Mouse (Mus musculus) neural tube, embryonic 10.5 days (tissue): ENCODE results near the gene Stambpl1.
"Not testable (repeated sequence)": the region's sequence is repeated elsewhere in the genome, so short reads cannot be mapped to it uniquely, and the experiment has no call there.

ENCODE experiments used
- DNase-seq: peaks from one replicate; pipeline ENCODE4 v3.0.0-alpha.2; 2017; ENCODE audit warnings: low spot score; ENCODE audit errors: extremely low spot score

The Stambpl1 gene

GRCm38 (mm10) chr19:34198066-34198465 is 6.0 kb downstream of the Stambpl1 start:
- DNase-seq = no peak

DNA sequence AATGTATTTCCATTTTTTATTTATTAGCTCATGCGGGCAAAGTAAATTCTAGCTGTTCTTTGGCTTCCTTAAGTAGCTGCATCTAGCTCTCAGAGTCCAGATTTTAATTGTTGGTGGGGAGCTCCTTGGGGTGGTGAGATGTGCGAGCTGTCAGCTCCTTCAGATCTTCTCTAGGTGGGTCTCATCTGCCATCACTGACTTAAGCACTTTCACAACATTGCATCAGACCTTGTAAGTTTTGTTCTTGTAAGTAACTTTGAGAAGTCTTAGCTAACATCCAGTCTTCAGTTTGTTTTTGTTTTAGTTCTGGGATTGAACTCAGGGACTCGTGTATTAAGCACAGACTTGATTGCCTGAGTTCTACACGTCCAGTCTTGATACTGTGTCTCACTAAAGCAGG is 6.9 kb downstream of the Stambpl1 start:
- DNase-seq = no peak

DNA sequence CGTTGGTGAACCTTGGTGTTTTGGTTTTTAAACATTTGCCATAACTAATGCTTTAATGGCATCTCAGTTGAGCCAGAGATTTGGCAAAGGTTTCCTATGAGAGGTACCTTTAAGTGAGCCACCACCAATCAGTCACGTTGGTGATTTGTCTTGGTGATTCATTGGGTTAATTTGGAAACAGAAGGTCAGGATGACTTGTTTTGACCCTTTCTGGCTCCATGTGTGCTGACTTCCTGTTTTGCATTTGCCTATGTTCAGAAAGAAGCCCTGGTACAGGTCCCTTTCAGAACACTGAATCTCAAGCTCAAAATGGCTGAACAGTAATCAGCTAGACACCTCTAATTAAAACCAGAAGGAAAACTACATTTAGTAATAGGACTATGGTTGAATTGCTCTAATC is 7.5 kb downstream of the Stambpl1 start:
- DNase-seq = no peak

DNA sequence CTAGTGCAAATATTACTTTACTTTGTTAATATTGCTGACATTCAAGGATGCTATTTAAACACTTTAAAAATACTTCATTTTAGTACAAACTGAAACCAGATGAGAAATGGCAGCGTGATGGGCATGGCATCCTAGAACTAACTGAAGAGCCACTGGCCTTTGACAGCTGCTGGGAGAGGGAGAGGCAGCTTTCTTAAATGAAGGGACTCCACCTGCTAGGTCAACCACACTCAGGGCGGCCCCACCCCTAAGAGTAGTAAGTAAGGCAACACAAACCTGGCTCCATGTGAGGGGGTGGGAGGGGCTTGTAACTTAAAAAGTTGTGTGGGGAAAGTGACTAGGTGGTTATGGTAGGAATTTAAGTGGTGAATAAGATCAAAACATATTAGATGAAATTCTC is 10.6 kb downstream of the Stambpl1 start:
- DNase-seq = no peak

- not testable (repeated sequence) for DNase-seq
Observed at GRCm38 (mm10) chr19:34206128-34206527, 14.1 kb downstream of the Stambpl1 start.

DNA sequence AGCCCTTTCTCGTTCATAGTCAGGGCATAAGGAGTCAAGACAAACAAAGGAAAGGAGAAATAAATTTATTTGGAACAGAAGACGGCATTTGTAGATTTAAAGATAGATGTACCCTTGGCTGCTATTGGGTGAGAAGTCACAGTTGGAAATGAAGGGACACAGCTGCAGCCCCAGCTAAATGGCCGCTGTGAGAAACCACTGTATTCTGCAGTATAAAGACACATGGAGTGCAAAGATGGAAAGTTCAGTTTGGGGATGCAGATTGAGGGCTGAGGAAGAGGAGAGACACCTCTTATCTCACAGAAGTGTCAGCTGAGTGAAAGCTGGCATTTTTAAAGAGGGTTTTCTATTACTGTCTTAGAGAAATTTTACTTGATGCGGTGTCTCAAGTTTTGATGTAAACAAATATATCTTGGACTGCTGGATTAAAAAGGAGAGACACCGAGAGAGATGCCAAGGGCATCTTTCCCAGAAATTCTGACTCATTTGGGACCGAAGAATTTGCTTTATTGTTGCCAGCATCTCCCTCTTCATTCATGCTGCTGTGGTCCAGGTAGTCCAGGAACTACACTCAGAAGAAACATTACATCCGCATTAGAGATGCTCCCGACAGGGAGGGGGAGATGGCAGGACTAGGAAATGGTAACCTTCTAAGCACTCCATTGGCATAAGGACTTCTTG is 14.9 kb downstream of the Stambpl1 start:
- no peak for DNase-seq

DNA sequence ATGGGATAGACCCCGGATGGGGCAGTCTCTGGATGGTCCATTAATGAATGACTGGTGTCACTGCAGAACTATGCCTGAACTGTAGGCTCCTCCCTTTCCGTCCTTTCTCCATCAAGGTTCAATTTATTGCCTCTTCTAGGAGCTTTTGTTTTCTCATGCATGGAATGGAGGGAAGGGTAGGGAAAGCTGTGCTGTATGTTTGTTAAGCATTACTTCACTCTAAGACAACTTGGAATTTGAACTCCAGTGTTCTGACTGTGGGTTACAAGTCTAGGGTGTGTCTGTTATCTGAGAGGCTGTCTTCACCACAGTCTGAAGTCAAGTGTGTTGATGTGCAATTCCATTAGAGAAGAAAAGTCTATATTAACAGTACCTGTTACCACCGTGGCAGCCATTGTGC is 17.0 kb downstream of the Stambpl1 start:
- no peak for DNase-seq

DNA sequence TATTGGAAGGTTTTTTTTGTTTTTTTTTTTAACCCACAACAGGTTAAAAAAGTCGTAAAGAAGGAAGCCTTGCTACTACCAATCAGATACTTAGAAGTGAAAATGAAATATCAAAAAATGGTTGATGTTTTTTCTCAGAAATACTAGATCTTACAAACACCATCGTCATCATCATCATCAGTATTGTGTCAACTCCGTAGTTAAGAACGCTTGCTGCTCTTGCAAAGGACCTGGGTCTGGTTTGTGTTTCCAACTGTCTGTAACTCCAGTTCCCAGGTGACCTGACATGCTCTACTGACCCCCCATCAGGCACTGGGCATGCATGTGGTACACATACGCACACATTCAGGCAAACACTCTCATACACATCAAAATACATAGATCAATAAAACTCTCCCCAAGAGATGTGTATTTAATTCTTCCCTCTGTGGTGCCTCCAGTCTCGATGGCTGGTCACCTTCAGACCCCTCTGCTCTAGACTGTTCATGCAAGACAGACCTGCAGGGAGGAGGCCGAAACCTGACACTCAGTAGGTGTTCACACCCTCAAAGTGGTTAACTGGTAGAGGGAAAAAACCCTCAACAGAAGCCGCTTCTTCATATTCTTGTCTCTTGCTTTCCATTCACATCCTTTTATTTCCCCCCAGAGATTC is 18.0 kb downstream of the Stambpl1 start:
- DNase-seq = no peak

DNA sequence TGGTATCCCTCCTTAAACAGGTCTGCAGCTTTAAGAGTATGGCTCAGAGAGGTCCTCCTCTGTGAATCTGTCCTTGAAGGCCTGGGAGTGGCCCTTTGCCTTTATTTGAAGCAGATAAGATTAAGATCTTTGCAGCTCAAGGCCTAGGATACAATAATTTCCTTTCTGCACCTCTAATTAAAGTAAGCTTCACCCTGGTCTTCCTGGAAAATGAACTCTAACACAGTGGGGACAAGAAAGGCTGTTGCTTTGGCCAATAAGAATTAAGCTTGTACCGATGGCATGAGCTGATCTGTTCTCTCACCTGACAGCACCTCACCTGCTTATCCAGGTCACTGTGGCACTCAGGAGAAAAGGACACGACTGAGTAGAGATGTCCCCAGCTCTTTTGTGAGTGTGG is 18.8 kb downstream of the Stambpl1 start:
- no peak for DNase-seq

DNA sequence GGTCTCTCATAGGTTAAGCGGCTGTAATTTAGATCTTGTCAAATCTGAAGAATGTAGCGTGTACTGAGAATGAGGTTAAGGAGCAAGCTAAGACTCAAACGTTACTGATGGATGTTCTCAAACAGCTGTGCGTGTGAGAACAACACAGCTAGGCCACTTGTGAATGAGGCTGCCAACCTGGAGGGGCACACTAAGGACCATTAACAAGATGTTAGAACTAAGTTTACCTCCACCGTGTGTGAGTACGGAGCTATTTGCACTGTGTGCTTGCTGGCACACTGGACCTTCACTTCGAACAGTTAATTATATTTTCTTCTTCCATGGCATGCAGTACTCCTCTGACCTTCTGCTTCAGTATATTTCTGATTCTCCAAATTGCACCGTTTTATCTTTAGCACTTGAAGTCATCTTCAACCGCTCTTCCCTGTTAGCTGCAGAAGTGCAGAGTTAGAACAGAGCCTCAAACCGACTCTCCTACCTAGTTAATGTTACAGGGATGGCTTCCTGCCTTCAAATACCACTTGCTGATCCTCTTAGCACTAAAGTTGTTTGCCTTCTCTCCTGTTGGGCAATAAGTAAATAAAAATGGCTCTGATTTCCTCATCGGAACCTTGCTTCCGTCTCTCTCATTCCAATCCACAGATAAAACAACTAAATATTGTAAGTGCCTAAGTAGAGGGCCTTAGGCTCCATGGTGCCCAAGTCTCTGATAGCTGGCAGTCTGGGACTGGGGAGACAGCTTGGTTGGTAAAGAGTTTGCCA is 20.6 kb downstream of the Stambpl1 start:
- no peak for DNase-seq

GRCm38 (mm10) chr19:34213251-34213645 is 21.2 kb downstream of the Stambpl1 start:
- no peak for DNase-seq

- DNase-seq = no peak
Observed at GRCm38 (mm10) chr19:34214136-34214535, 22.1 kb downstream of the Stambpl1 start.

DNA sequence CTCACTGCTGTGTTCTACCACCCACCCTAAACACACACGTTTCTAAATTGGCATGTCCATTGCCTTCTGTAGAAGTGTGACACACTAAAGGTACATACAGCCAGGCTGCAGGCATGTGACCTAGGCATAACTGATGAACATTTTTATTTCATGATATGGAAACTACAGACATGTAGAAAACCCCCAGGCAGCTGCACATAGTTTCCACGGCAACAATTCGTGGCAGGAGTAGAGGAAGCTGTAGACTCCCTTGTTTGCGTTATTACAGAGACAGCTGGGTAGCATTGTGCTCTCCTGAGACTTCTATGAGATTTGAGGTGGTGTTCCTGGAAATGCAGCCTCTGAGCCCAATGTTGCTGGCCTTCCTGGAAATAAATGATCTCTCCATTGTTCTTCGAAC is 24.9 kb downstream of the Stambpl1 start:
- DNase-seq = no peak

DNA sequence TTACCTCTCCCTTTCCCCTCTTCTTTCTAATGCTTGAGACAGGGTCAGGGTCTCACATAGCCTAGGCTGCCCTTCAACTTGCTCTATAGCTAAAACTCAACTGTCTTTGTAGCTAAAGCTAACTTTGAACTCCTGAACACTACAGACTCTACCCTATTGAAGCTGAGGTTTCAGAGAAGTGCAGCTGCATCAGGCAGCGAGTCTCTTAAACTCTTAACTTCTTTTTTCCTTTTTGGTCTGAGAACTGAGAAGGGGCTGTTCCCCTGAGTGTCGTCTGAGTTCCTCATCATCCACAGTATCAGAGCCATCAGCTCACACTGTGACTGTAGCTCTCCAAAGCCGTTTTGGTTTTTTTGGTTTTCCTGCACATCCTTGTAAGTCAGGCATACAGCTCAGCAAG is 25.7 kb downstream of the Stambpl1 start:
- DNase-seq = no peak

- DNase-seq = no peak
Observed at GRCm38 (mm10) chr19:34219260-34219968, 27.4 kb downstream of the Stambpl1 start.

- no peak for DNase-seq
Observed at GRCm38 (mm10) chr19:34220732-34221380, 28.8 kb downstream of the Stambpl1 start.

GRCm38 (mm10) chr19:34222805-34223204 is 30.8 kb downstream of the Stambpl1 start:
- DNase-seq = no peak

GRCm38 (mm10) chr19:34231596-34231995 is 39.6 kb downstream of the Stambpl1 start:
- no peak for DNase-seq

GRCm38 (mm10) chr19:34232326-34232725 is 40.3 kb downstream of the Stambpl1 start:
- DNase-seq = no peak

DNA sequence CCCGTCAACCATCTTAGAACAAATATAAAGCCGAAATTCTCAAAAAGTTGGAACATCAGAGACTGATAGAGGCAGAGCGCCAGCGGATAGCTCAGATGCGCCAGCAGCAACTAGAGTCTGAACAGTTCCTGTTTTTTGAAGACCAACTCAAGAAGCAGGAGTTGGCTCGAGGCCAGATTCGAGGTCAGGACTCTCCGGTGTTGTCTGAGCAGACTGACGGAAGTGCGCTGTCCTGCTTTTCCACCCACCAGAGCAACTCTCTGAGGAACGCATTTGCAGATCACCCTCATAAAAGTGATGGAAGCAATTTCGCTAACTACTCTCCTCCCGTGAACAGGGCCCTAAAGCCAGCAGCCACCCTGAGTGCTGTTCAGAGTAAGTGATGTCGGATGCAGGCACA is 41.9 kb downstream of the Stambpl1 start:
- no peak for DNase-seq

DNA sequence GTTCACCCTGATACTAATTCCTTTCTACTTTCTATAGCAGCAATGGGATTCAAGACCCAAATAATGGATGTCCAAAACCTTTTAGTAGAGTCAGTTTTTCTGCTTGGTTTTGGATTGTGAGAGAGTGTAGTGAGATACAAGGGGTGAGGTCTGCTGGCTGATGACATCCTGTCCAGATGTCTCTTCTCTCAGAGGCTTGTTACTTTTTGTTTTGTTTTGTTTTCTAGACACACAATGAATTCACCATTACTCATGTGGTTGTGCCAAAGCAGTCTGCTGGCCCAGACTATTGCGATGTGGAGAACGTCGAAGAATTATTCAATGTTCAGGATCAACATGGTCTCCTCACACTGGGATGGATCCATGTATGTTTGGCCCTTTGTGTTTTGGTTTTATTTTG is 44.0 kb downstream of the Stambpl1 start:
- no peak for DNase-seq
